Mouse (Mus musculus) CD4-positive, CD25-positive, alpha-beta regulatory T cell, adult 2 months (primary cell): ENCODE results near the gene 9230104L09Rik.

Experiments
- DNase-seq: peaks from one replicate; pipeline ENCODE4 v3.0.0-alpha.2; 2012; ENCODE audit warnings: low read depth, low spot score

9230104L09Rik gene

GRCm38 (mm10) chr2:148856630-148857400, 8.0 kb downstream of the 9230104L09Rik start:
- no peak for DNase-seq

- peak; percentile 60 for DNase-seq
Measured at GRCm38 (mm10) chr2:148851116-148851906, 13.5 kb downstream of the 9230104L09Rik start.

- DNase-seq: no peak
Measured at GRCm38 (mm10) chr2:148839224-148839623, 25.6 kb downstream of the 9230104L09Rik start.

GRCm38 (mm10) chr2:148838075-148838777, 26.6 kb downstream of the 9230104L09Rik start:
- no peak for DNase-seq

- no peak for DNase-seq
Measured at GRCm38 (mm10) chr2:148834912-148835311, 29.9 kb downstream of the 9230104L09Rik start, which contains the start of gene Cst9. Gene Cst9, plus strand, starts transcription at chr2:148835147.

- no peak for DNase-seq
Measured at GRCm38 (mm10) chr2:148825986-148826385, 38.9 kb downstream of the 9230104L09Rik start.

- no peak for DNase-seq
Measured at GRCm38 (mm10) chr2:148819909-148820308, 44.9 kb downstream of the 9230104L09Rik start, which contains the start of gene Cst13. Gene Cst13, plus strand, starts transcription at chr2:148820081.

GRCm38 (mm10) chr2:148806696-148807095, 58.1 kb downstream of the 9230104L09Rik start:
- DNase-seq: no peak

GRCm38 (mm10) chr2:148801491-148801921, 63.3 kb downstream of the 9230104L09Rik start:
- DNase-seq: no peak

- no peak for DNase-seq
Measured at GRCm38 (mm10) chr2:148798485-148798884, 66.4 kb downstream of the 9230104L09Rik start, which contains the start of gene Cst8. Gene Cst8, plus strand, starts transcription at chr2:148798785.
